In the genomic region with DNA sequence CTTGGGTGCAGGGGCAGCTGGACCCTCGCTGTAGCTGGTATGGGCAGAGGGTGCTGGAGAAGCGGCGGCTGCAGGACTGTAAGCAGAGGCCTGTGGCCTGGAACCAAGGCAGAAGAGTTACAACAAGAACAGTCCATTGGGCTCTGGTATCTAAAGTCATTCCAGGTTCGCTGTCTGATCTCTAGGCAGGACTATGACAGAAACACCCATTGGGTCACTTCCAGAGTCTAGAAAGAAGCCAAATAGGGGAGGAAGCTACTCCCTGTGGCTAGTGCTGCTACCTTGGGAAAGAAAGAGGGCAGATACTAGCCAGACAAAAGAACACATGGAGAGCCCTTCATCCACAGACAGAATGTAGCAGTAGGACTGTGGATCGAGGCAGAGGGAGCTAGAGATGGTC, we compare ENCODE assay signal across 26 mouse cellular contexts. TPM values are rescaled to one million over a fixed set of nuclear protein-coding genes. Genes with fewer than 3 reads are reported as not detected.
A peak's percentile ranks its signal among the peaks of the same experiment; 100 is the strongest.
DNase-seq lines count a peak whose midpoint lies in the region; ATAC-seq and TF ChIP-seq lines count a peak whose summit lies in the region.
"Had no signal": no experiment of that assay in that cellular context is flagged by ENCODE, and none has a peak within 500 bp of the region (broad histone marks: within the 10 kb centered on the region; RNA-seq: fewer than 3 reads in every experiment).

No protein-coding gene starts in this region.

- H3K79me2 ChIP-seq in liver, adult 2 months (ENCODE audit: control insufficient read depth, insufficient read depth, low read length), result no peaks in the 10 kb centered on the region

- peaks cover 5% of the 10 kb centered on the region; the same call in 1 of the 2 replicates for H3K4me1 ChIP-seq in liver, adult 2 months (ENCODE audit: control insufficient read depth, insufficient read depth, low read length)
- H3K4me1 ChIP-seq in liver, embryonic 11.5 days (replicated peaks; ENCODE audit: control insufficient read depth, insufficient read depth, low read length), result no peaks in the 10 kb centered on the region

- H3K27ac ChIP-seq in gastrocnemius, adult 2 months, result peak overlapping the region; percentile 70
- no peak overlapping the region for H3K27ac ChIP-seq in liver, adult 2 months (replicated peaks; ENCODE audit: insufficient read depth, low read depth, low read length)
- no peak overlapping the region for H3K27ac ChIP-seq in liver, embryonic 11.5 days (ENCODE audit: low read depth, low read length)
- H3K27ac ChIP-seq: embryonic facial prominence, embryonic 10.5 days; embryonic facial prominence, embryonic 12.5 days; forebrain, embryonic 13.5 days; forebrain, embryonic 15.5 days had no signal

- TF ChIP-seq POLR2A in liver, adult 2 months (IDR thresholded peaks at IDR 0.05; ENCODE audit: extremely low read depth, insufficient read depth, low read length), result no peak

- no peak for ATAC-seq in liver, embryonic 11.5 days (replicated peaks; ENCODE audit: low FRiP score)
- ATAC-seq: CD4-positive, CD25-positive, alpha-beta regulatory T cell, adult 4 months; forebrain, embryonic 13.5 days; forebrain, embryonic 15.5 days; forebrain, postnatal 0 days had no signal

- H3K27me3 ChIP-seq in liver, adult 2 months (ENCODE audit: control insufficient read depth, insufficient read depth, low read length), result no peaks in the 10 kb centered on the region
- H3K27me3 ChIP-seq in liver, embryonic 11.5 days (replicated peaks; ENCODE audit: control insufficient read depth, insufficient read depth, low read length), result 0 out of 2 replicates have a peak, but pooled peaks cover 5% of the 10 kb centered on the region
- H3K27me3 ChIP-seq: CH12.LX; embryonic facial prominence, embryonic 12.5 days; forebrain, embryonic 13.5 days; forebrain, embryonic 15.5 days had no signal

- no peaks in the 10 kb centered on the region for H3K9me3 ChIP-seq in liver, embryonic 11.5 days (ENCODE audit: control insufficient read depth, low read length)
- H3K9me3 ChIP-seq: embryonic facial prominence, embryonic 10.5 days; embryonic facial prominence, embryonic 12.5 days; forebrain, embryonic 13.5 days; forebrain, embryonic 15.5 days; G1E had no signal

- H3K36me3 ChIP-seq in liver, adult 2 months (ENCODE audit: control insufficient read depth, insufficient read depth, low read length), result no peaks in the 10 kb centered on the region
- no peaks in the 10 kb centered on the region for H3K36me3 ChIP-seq in liver, embryonic 11.5 days (ENCODE audit: control insufficient read depth, insufficient read depth, low read length)
- H3K36me3 ChIP-seq: embryonic facial prominence, embryonic 10.5 days; embryonic facial prominence, embryonic 12.5 days; forebrain, embryonic 15.5 days; G1E had no signal

- 74% methylated on average over 5 of the region's 5 CpGs for whole genome bisulfite sequencing in liver, adult 2 months
- WGBS in liver, embryonic 11.5 days, result 78% methylated on average over 5 of the region's 5 CpGs

- intact Hi-C loops in gastrocnemius, adult 2 months (cut with DNase I), result no loop called here

- no peak overlapping the region for H3K9ac ChIP-seq in liver, adult 2 months (ENCODE audit: low read depth, low read length)
- H3K9ac ChIP-seq in liver, embryonic 11.5 days (ENCODE audit: low read depth, low read length), result no peak overlapping the region
- H3K9ac ChIP-seq: embryonic facial prominence, embryonic 12.5 days; forebrain, embryonic 13.5 days; forebrain, embryonic 15.5 days; forebrain, postnatal 0 days had no signal

- no peak for TF ChIP-seq CTCF in gastrocnemius, adult 2 months (IDR thresholded peaks at IDR 0.05)
- TF ChIP-seq CTCF in liver, adult 2 months (IDR thresholded peaks at IDR 0.05; ENCODE audit: low read depth, low read length), result no peak

- DNase-seq in gastrocnemius, adult 2 months, result no peak
- no peak for DNase-seq in gastrocnemius, postnatal 4 days (ENCODE audit: low spot score in 2 of 2)
- peak; percentile 75 for DNase-seq in liver, adult 2 months (ENCODE audit: extremely low read depth, low read depth, low spot score)
- no peak for DNase-seq in liver, embryonic 11.5 days (ENCODE audit: low spot score)
- DNase-seq in left cerebral cortex, adult 9 months (ENCODE audit: low spot score in 2 of 2), result no peak
- DNase-seq: adrenal gland, adult 8-10 months; adrenal gland, postnatal 14 days; adrenal gland, postnatal 36 days; B cell, adult 2 months; cerebellum, adult 11-12 months; cerebellum, adult 2 months; cerebellum, adult 9-10 months; cerebellum, postnatal 10 days; cerebellum, postnatal 25 days; forebrain, postnatal 0 days had no signal

- H3K4me2 ChIP-seq in liver, embryonic 11.5 days, result no peak overlapping the region
- H3K4me2 ChIP-seq: embryonic facial prominence, embryonic 12.5 days; forebrain, embryonic 13.5 days; forebrain, embryonic 15.5 days had no signal

- H3K4me3 ChIP-seq in gastrocnemius, adult 2 months, result peak overlapping the region; percentile 2; the same call in 1 of the 2 replicates
- no peak overlapping the region for H3K4me3 ChIP-seq in liver, adult 2 months (ENCODE audit: insufficient read depth, low read depth, low read length)
- H3K4me3 ChIP-seq in liver, embryonic 11.5 days (ENCODE audit: low read depth, low read length), result no peak overlapping the region
- H3K4me3 ChIP-seq: embryonic facial prominence, embryonic 10.5 days; embryonic facial prominence, embryonic 12.5 days; forebrain, embryonic 13.5 days; forebrain, embryonic 15.5 days had no signal

RNA-seq across cellular contexts. Expression of a gene that starts 29.6 kb away (rescaled TPM):
- not detected for total RNA-seq in gastrocnemius, adult 2 months (2021)
- total RNA-seq in gastrocnemius, postnatal 4 days (2021), result not detected
- not detected in 2 replicates for total RNA-seq in liver, adult 2 months (2014; rRNA removed)
- polyA plus RNA-seq in liver, adult 2 months (2012; rRNA removed), result not detected in 2 replicates
- polyA plus RNA-seq in liver, embryonic 11.5 days (2014; fragmentation: Nextera tagmentation; extraction: Ambion mirVana), result not detected in 2 replicates
- total RNA-seq: adrenal gland, adult 18-20 months; adrenal gland, adult 8-10 months; adrenal gland, postnatal 14 days; adrenal gland, postnatal 36 days; forebrain, postnatal 0 days; G1E had no signal
- polyA plus RNA-seq: CD4-positive, CD25-positive, alpha-beta regulatory T cell, adult 4 months; cerebellum, adult 2 months; cortical plate, adult 2 months; embryonic facial prominence, embryonic 10.5 days; embryonic facial prominence, embryonic 12.5 days; embryonic facial prominence, embryonic 14.5 days; forebrain, embryonic 11.5 days; forebrain, embryonic 13.5 days; forebrain, embryonic 15.5 days; forebrain, postnatal 0 days; G1E had no signal

RNA-seq across cellular contexts. Expression of a gene that starts 36.3 kb away (rescaled TPM):
- total RNA-seq in gastrocnemius, adult 2 months (2021), result 1,000 to 10,000 TPM; 1,886 to 2,548 TPM
- total RNA-seq in gastrocnemius, postnatal 4 days (2021), result 1,000 to 10,000 TPM; 1,045 to 1,064 TPM
- 0.18 TPM in 1 of 2 replicates, not detected in the other for total RNA-seq in liver, adult 2 months (2014; rRNA removed)
- polyA plus RNA-seq in liver, adult 2 months (2012; rRNA removed), result 0.06 TPM in 2 replicates
- 0.38 and 2.7 TPM in 2 replicates for polyA plus RNA-seq in liver, embryonic 11.5 days (2014; fragmentation: Nextera tagmentation; extraction: Ambion mirVana)
- polyA plus RNA-seq: CD4-positive, CD25-positive, alpha-beta regulatory T cell, adult 4 months; embryonic facial prominence, embryonic 10.5 days; forebrain, embryonic 11.5 days; G1E had no signal

RNA-seq across cellular contexts. Expression of a gene that starts 47.7 kb away (rescaled TPM):
- not detected for total RNA-seq in gastrocnemius, adult 2 months (2021)
- under 1 TPM; 0.13 to 0.20 TPM for total RNA-seq in gastrocnemius, postnatal 4 days (2021)
- total RNA-seq in liver, adult 2 months (2014; rRNA removed), result not detected in 2 replicates
- not detected in 2 replicates for polyA plus RNA-seq in liver, adult 2 months (2012; rRNA removed)
- not detected in 2 replicates for polyA plus RNA-seq in liver, embryonic 11.5 days (2014; fragmentation: Nextera tagmentation; extraction: Ambion mirVana)
- total RNA-seq: adrenal gland, adult 18-20 months; adrenal gland, postnatal 14 days; adrenal gland, postnatal 36 days; CH12.LX had no signal
- polyA plus RNA-seq: CD4-positive, CD25-positive, alpha-beta regulatory T cell, adult 4 months; cortical plate, adult 2 months; forebrain, embryonic 13.5 days; forebrain, embryonic 15.5 days; G1E had no signal

RNA-seq across cellular contexts. Expression of a gene that starts 49.1 kb away (rescaled TPM):
- total RNA-seq in gastrocnemius, adult 2 months (2021), result 10 to 100 TPM; 49.4 to 54.1 TPM
- total RNA-seq in gastrocnemius, postnatal 4 days (2021), result 100 to 1,000 TPM in 1 of 2 experiments, 10 to 100 TPM in 1; 99.6 to 112 TPM
- 20.4 and 23.7 TPM in 2 replicates for total RNA-seq in liver, adult 2 months (2014; rRNA removed)
- 4.2 and 4.5 TPM in 2 replicates for polyA plus RNA-seq in liver, adult 2 months (2012; rRNA removed)
- polyA plus RNA-seq in liver, embryonic 11.5 days (2014; fragmentation: Nextera tagmentation; extraction: Ambion mirVana), result 17.4 and 18.0 TPM in 2 replicates
- polyA plus RNA-seq: G1E had no signal

Comparison
In these comparisons a context has a peak if more than half of its experiments do, and no peak if none do; other contexts are left out.
1. RNA of a gene that starts 36.3 kb away (total RNA-seq): 1,886 to 2,548 TPM in gastrocnemius, adult 2 months and 1,045 to 1,064 TPM in gastrocnemius, postnatal 4 days; 0.18 TPM in liver, adult 2 months; every median in the first group is over 100 times any median in the second.